Mouse (Mus musculus): ENCODE data around the gene Dmbt1. TPM values are rescaled to one million over a fixed set of nuclear protein-coding genes. Genes with fewer than 3 reads are reported as not detected.
"Not testable (repeated sequence)": the region's sequence is repeated elsewhere in the genome, so short reads cannot be mapped to it uniquely, and the experiment has no call there.

Gene Dmbt1
- total RNA-seq (2021), result not detected in 2 replicates
- long read RNA-seq, result 0 reads

GRCm38 (mm10) chr7:131031755-131032154, at the start of gene Dmbt1:
TSS of gene Dmbt1 (plus strand) at chr7:131032053.
- DNase-seq, result no peak

GRCm38 (mm10) chr7:130982371-130982770, 49.5 kb upstream of the Dmbt1 start:
- DNase-seq, result no peak

- no peak for DNase-seq
These were observed 49.0 kb upstream of the Dmbt1 start for GRCm38 (mm10) chr7:130982881-130983280.

- DNase-seq, result no peak
These were observed 47.6 kb upstream of the Dmbt1 start for GRCm38 (mm10) chr7:130984294-130984693.

- DNase-seq, result no peak
These were observed 46.7 kb upstream of the Dmbt1 start for GRCm38 (mm10) chr7:130985193-130985592.

- DNase-seq, result no peak
These were observed 46.1 kb upstream of the Dmbt1 start for GRCm38 (mm10) chr7:130985716-130986115.

- DNase-seq, result no peak
These were observed 43.7 kb upstream of the Dmbt1 start for GRCm38 (mm10) chr7:130988146-130988545.

GRCm38 (mm10) chr7:130989371-130989770, 42.5 kb upstream of the Dmbt1 start:
- DNase-seq, result peak; percentile 34

GRCm38 (mm10) chr7:130991174-130991789, 40.6 kb upstream of the Dmbt1 start:
- no peak for DNase-seq

GRCm38 (mm10) chr7:130993907-130994306, 37.9 kb upstream of the Dmbt1 start:
- DNase-seq, result no peak

- no peak for DNase-seq
These were observed 29.7 kb upstream of the Dmbt1 start for GRCm38 (mm10) chr7:131001976-131002726.

GRCm38 (mm10) chr7:131004071-131004470, 27.8 kb upstream of the Dmbt1 start:
- no peak for DNase-seq

GRCm38 (mm10) chr7:131007221-131007620, 24.6 kb upstream of the Dmbt1 start:
- DNase-seq, result no peak

GRCm38 (mm10) chr7:131009178-131009577, 22.7 kb upstream of the Dmbt1 start:
- DNase-seq, result no peak

- no peak for DNase-seq
These were observed 20.0 kb upstream of the Dmbt1 start for GRCm38 (mm10) chr7:131011901-131012300.

- DNase-seq, result no peak
These were observed 12.7 kb upstream of the Dmbt1 start for GRCm38 (mm10) chr7:131019181-131019580.

- no peak for DNase-seq
These were observed 7.0 kb upstream of the Dmbt1 start for GRCm38 (mm10) chr7:131024807-131025206.

- no peak for DNase-seq
These were observed 4.3 kb upstream of the Dmbt1 start for GRCm38 (mm10) chr7:131027557-131027956.

- no peak for DNase-seq
These were observed 4.5 kb downstream of the Dmbt1 start for GRCm38 (mm10) chr7:131036396-131036795.

- no peak for DNase-seq
These were observed 5.2 kb downstream of the Dmbt1 start for GRCm38 (mm10) chr7:131037083-131037482.

- DNase-seq, result not testable (repeated sequence)
These were observed 8.9 kb downstream of the Dmbt1 start for GRCm38 (mm10) chr7:131040760-131041159.

- no peak for DNase-seq
These were observed 10.8 kb downstream of the Dmbt1 start for GRCm38 (mm10) chr7:131042657-131043056.

- DNase-seq, result peak; percentile 9
These were observed 13.5 kb downstream of the Dmbt1 start for GRCm38 (mm10) chr7:131045258-131045835.

Measured in adrenal gland, postnatal 25 days (tissue).